Comparison of ENCODE assay signal across 8 mouse cellular contexts in the genomic region with DNA sequence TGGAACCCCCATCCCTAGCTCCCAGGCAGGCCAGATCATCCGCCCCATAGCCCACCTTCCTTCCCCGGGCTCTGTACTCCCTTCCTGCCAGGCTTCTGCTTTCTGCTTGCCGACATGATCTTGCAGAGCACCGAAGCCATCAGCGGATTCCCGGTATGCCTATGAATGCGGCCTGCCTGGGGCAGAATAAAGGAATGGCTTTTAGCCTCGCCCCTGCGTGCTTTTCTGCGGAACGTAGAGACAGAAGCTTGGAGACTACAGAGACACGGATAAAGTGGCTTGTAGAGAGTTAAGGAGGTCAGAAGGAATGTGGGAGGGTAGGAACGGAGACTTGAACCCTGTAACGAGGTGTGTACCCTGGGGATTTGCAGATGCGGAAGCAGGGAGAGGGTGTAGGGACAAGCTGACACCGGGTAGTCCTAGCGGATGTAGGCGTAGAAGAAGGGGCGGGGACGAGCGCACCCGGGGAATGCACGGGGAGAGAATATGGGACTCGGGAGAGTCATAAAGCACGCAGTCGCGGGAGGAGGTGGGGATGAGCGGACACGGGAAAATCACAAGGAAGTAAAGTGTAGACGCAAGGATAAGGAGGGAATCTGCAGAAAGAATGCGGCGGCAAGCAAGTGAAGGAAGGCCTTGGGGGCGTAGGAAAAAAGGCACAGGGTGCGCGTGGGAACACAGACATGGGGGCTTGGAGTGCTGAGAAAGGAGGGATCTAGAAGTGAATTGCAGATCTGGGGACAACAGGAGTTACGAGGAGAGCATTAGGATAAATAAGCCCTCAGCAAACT. TPM values are rescaled to one million over a fixed set of nuclear protein-coding genes. Genes with fewer than 3 reads are reported as not detected.
DNase-seq lines count a peak whose midpoint lies in the region; ATAC-seq and TF ChIP-seq lines count a peak whose summit lies in the region.

No protein-coding gene starts in this region.

- in situ Hi-C loops in ES-E14 (cut with MboI; ENCODE audit: low sequenced_read_pairs in 2 of 2, unreplicated experiment in 2 of 2) = no loop called here

- peak; percentile 56 for DNase-seq in ES-E14 (ENCODE audit: low read depth, low spot score)
- peak; percentile 65 to 69 for DNase-seq in cerebellum, adult 18-20 months
- DNase-seq in heart, postnatal 14 days = peak; percentile 81 to 86
- peak; percentile 67 for DNase-seq in large intestine, adult 2 months (ENCODE audit: low read depth, low spot score)
- peak; percentile 89 to 92 for DNase-seq in lung, adult 18-20 months
- DNase-seq in testis, postnatal 10 days (ENCODE audit: low spot score) = peak; percentile 86

- H3K27me3 ChIP-seq in forebrain, embryonic 15.5 days = no peaks in the 10 kb centered on the region
- H3K27me3 ChIP-seq in neural tube, embryonic 15.5 days (replicated peaks) = no peaks in the 10 kb centered on the region

- H3K4me2 ChIP-seq in forebrain, embryonic 15.5 days (replicated peaks) = peak overlapping the region; percentile 79
- peak overlapping the region; percentile 77 for H3K4me2 ChIP-seq in neural tube, embryonic 15.5 days

- H3K9me3 ChIP-seq in ES-E14 (ENCODE audit: control insufficient read depth, insufficient read depth, low read depth, low read length) = no peaks in the 10 kb centered on the region
- no peaks in the 10 kb centered on the region for H3K9me3 ChIP-seq in forebrain, embryonic 15.5 days
- no peaks in the 10 kb centered on the region for H3K9me3 ChIP-seq in neural tube, embryonic 15.5 days (replicated peaks)

- intact Hi-C loops in heart, postnatal 14 days (cut with DNase I) = loop anchor here (5.0 to 10.0 kb wide), 2 partner anchors 139 to 229 kb away; partner anchors contain the start of gene Ctu1

- ATAC-seq in forebrain, embryonic 15.5 days (replicated peaks) = peak; percentile 84
- peak; percentile 89 for ATAC-seq in neural tube, embryonic 15.5 days (ENCODE audit: low FRiP score)

- peak overlapping the region; percentile 46; the same call in 1 of the 2 replicates for H3K27ac ChIP-seq in ES-E14 (ENCODE audit: insufficient read depth, low read depth, low read length, poor library complexity, severe bottlenecking)
- peak overlapping the region; percentile 90 for H3K27ac ChIP-seq in forebrain, embryonic 15.5 days (replicated peaks)
- H3K27ac ChIP-seq in neural tube, embryonic 15.5 days (replicated peaks) = peak overlapping the region; percentile 93

- H3K4me1 ChIP-seq in ES-E14 (ENCODE audit: control insufficient read depth in 2 of 2, insufficient read depth in 2 of 2, low read length in 2 of 2, poor library complexity in 1 of 2) = peaks cover 0 to 6% of the 10 kb centered on the region in 2 experiments; a peak in 3 of 4 replicates
- peaks cover 23% of the 10 kb centered on the region for H3K4me1 ChIP-seq in forebrain, embryonic 15.5 days
- H3K4me1 ChIP-seq in neural tube, embryonic 15.5 days = peaks cover 30% of the 10 kb centered on the region

- H3K4me3 ChIP-seq in ES-E14 (ENCODE audit: insufficient read depth in 1 of 2, low read depth in 1 of 2, low read length in 2 of 2, poor library complexity in 1 of 2, severe bottlenecking in 1 of 2) = peak overlapping the region; percentile 67 to 85
- H3K4me3 ChIP-seq in forebrain, embryonic 15.5 days = peak overlapping the region; percentile 61
- H3K4me3 ChIP-seq in neural tube, embryonic 15.5 days (replicated peaks) = peak overlapping the region; percentile 52

- under 1% methylated on average over 36 of the region's 36 CpGs for WGBS in forebrain, embryonic 15.5 days
- WGBS in large intestine, adult 2 months = under 1% methylated on average over 36 of the region's 36 CpGs
- WGBS in neural tube, embryonic 15.5 days = under 1% methylated on average over 36 of the region's 36 CpGs

- peak overlapping the region; percentile 64 for H3K9ac ChIP-seq in ES-E14 (ENCODE audit: insufficient read depth, low read depth, low read length, poor library complexity, severe bottlenecking)
- H3K9ac ChIP-seq in forebrain, embryonic 15.5 days (replicated peaks) = peak overlapping the region; percentile 56
- peak overlapping the region; percentile 67 for H3K9ac ChIP-seq in neural tube, embryonic 15.5 days (replicated peaks)

- H3K36me3 ChIP-seq in ES-E14 (ENCODE audit: control insufficient read depth, insufficient read depth, low read length, poor library complexity, severe bottlenecking) = no peaks in the 10 kb centered on the region
- no peaks in the 10 kb centered on the region for H3K36me3 ChIP-seq in forebrain, embryonic 15.5 days
- no peaks in the 10 kb centered on the region for H3K36me3 ChIP-seq in neural tube, embryonic 15.5 days

TF ChIP-seq in ES-E14, 5 proteins besides CTCF, POLR2A, EP300 and RAD21:
- no peak for TF ChIP-seq ZNF384 (IDR thresholded peaks at IDR 0.05; ENCODE audit: low read depth, low read length)
- no peak for TF ChIP-seq ZC3H11A (IDR thresholded peaks at IDR 0.05; ENCODE audit: borderline replicate concordance, low read depth, low read length)
- no peak for TF ChIP-seq HCFC1 (IDR thresholded peaks at IDR 0.05; ENCODE audit: borderline replicate concordance, insufficient read depth, low read length)
- TF ChIP-seq MAFK (IDR thresholded peaks at IDR 0.05; ENCODE audit: insufficient read depth, low read depth, low read length) = no peak
- no peak for TF ChIP-seq CHD2 (IDR thresholded peaks at IDR 0.05; ENCODE audit: low read depth, low read length)

RNA-seq across cellular contexts. Expression of gene Etfb, which starts 0.6 kb away (rescaled TPM):
- total RNA-seq in ES-E14 (2012; rRNA removed) = 126 and 134 TPM in 2 replicates
- polyA plus RNA-seq in forebrain, embryonic 15.5 days (2015; fragmentation: Nextera tagmentation; extraction: Ambion mirVana) = 131 and 136 TPM in 2 replicates
- 1,000 to 10,000 TPM; 1,151 to 1,177 TPM for total RNA-seq in heart, postnatal 14 days (2021)
- polyA plus RNA-seq in large intestine, adult 2 months (2012; rRNA removed) = 95.4 and 114 TPM in 2 replicates
- 129 and 182 TPM in 2 replicates for polyA plus RNA-seq in neural tube, embryonic 15.5 days (2015; fragmentation: Nextera tagmentation; extraction: Ambion mirVana)

RNA-seq across cellular contexts. Expression of gene Gm45233, which starts 0.6 kb away (rescaled TPM):
- not detected in 2 replicates for total RNA-seq in ES-E14 (2012; rRNA removed)
- polyA plus RNA-seq in forebrain, embryonic 15.5 days (2015; fragmentation: Nextera tagmentation; extraction: Ambion mirVana) = not detected in 2 replicates
- 1 to 10 TPM in 1 of 2 experiments, under 1 TPM in 1; 0.45 to 1.5 TPM for total RNA-seq in heart, postnatal 14 days (2021)
- polyA plus RNA-seq in large intestine, adult 2 months (2012; rRNA removed) = 0.33 TPM in 1 of 2 replicates, not detected in the other
- 0.22 and 0.57 TPM in 2 replicates for polyA plus RNA-seq in neural tube, embryonic 15.5 days (2015; fragmentation: Nextera tagmentation; extraction: Ambion mirVana)

RNA-seq across cellular contexts. Expression of gene Cldnd2, which starts 2.7 kb away (rescaled TPM):
- not detected in 2 replicates for total RNA-seq in ES-E14 (2012; rRNA removed)
- not detected in 2 replicates for polyA plus RNA-seq in forebrain, embryonic 15.5 days (2015; fragmentation: Nextera tagmentation; extraction: Ambion mirVana)
- not detected for total RNA-seq in heart, postnatal 14 days (2021)
- polyA plus RNA-seq in large intestine, adult 2 months (2012; rRNA removed) = not detected in 2 replicates
- not detected in 2 replicates for polyA plus RNA-seq in neural tube, embryonic 15.5 days (2015; fragmentation: Nextera tagmentation; extraction: Ambion mirVana)

RNA-seq across cellular contexts. Expression of gene Nkg7, which starts 6.4 kb away (rescaled TPM):
- total RNA-seq in ES-E14 (2012; rRNA removed) = 0.37 and 0.62 TPM in 2 replicates
- polyA plus RNA-seq in forebrain, embryonic 15.5 days (2015; fragmentation: Nextera tagmentation; extraction: Ambion mirVana) = not detected in 2 replicates
- total RNA-seq in heart, postnatal 14 days (2021) = not detected
- 23.8 and 26.9 TPM in 2 replicates for polyA plus RNA-seq in large intestine, adult 2 months (2012; rRNA removed)
- polyA plus RNA-seq in neural tube, embryonic 15.5 days (2015; fragmentation: Nextera tagmentation; extraction: Ambion mirVana) = 34.6 TPM in 1 of 2 replicates, not detected in the other

RNA-seq across cellular contexts. Expression of gene Lim2, which starts 15.9 kb away (rescaled TPM):
- total RNA-seq in ES-E14 (2012; rRNA removed) = 0.79 and 1.1 TPM in 2 replicates
- not detected in 2 replicates for polyA plus RNA-seq in forebrain, embryonic 15.5 days (2015; fragmentation: Nextera tagmentation; extraction: Ambion mirVana)
- not detected for total RNA-seq in heart, postnatal 14 days (2021)
- polyA plus RNA-seq in large intestine, adult 2 months (2012; rRNA removed) = not detected in 2 replicates
- polyA plus RNA-seq in neural tube, embryonic 15.5 days (2015; fragmentation: Nextera tagmentation; extraction: Ambion mirVana) = not detected in 2 replicates

Comparison
In these comparisons a context has a peak if more than half of its experiments do, and no peak if none do; other contexts are left out.
1. Peak in every context shown above with its lines: DNase-seq, ATAC-seq, H3K4me3 ChIP-seq and H3K27ac ChIP-seq.